Mouse (Mus musculus): ENCODE results near the gene Btbd9.

- TF ChIP-seq CTCF (conservative IDR thresholded peaks at IDR 0.05; ENCODE audit: insufficient read depth, insufficient read length, low read depth, low read length), result no peak
- TF ChIP-seq POLR2A (IDR thresholded peaks at IDR 0.05; ENCODE audit: low read depth, low read length), result no peak
Measured at GRCm38 (mm10) chr17:30197280-30198030, 378.8 kb downstream of the Btbd9 start.
